Mouse (Mus musculus): ENCODE measurements around the gene Cdh13.

Gene Cdh13

DNA sequence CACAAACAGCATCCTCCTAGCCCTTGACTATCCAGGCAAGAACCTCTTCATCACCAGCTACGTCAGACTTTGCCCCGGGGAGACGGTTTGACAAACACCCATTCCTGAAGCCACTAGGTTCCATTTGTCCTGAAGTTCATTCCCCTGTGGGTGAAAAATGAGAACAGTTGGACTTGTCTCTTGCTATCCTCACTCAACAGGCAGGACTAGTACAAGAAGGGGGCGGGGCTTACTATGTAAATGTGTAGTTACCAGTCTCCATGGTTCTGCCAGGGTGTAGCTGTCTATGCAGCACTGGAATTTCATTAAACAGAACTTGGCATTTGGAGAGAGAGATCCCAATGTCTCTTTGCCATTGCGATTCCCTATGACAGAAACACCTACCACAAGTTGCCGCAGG lies 544.2 kb downstream of the Cdh13 start:
- no peak for DNase-seq

DNA sequence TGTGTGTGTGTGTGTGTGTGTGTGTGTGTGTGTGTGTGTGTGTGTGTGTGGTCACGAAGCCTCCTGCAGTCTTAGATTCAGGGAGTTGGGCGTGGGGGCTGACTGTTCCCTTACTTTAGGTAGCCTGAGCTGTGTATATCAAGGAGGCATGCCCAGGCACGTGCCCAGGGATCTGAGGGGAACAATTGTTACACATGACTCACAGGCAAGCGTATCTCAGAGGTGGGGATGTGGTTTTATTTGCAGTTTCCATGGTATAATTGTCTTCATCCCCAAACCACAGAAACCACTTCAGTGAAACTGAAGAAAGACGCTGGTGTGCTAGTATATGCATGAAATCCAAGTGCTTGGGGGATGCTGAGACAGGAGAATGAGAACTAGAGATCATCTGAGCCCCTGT lies 546.8 kb downstream of the Cdh13 start:
- no peak for DNase-seq

DNA sequence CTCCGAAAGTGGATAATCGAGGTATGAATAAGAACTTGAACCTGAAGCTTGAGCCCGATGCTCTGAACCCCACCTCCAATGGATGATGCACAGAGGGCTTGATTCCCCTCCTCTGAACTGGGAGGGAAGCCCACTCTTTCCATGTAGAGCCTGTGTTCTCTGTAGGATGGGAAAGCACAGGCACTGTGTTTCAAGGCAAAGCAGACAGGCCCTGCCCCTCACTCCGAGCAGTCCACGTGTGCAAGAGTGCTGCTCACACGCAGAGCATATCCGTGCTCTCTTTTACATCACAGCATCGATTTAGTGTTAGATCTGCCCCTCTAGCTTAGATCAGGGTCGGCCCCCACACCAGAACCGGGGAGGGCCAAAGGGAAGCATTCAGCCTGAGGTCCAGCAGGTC lies 547.5 kb downstream of the Cdh13 start:
- DNase-seq: no peak

DNA sequence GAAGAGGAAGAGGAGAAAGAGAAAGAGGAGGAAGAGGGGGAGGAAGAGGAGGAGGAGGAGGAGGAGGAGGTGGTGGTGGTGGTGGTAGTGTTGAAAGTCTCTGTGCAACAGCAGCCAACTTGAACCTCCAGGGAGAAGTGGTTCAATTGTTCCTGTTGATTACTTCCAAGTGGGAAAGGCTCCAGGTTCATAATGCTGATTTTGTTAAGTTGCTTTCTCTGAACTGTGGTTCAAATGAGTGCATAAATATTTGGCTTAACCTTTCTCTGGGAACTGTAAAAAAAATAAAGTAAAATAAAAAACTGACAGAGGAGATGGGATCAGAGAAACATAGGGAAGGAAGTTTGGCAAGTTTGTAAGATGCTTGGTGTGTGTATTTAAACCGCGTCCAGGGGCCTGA lies 555.3 kb downstream of the Cdh13 start:
- DNase-seq: no peak

DNA sequence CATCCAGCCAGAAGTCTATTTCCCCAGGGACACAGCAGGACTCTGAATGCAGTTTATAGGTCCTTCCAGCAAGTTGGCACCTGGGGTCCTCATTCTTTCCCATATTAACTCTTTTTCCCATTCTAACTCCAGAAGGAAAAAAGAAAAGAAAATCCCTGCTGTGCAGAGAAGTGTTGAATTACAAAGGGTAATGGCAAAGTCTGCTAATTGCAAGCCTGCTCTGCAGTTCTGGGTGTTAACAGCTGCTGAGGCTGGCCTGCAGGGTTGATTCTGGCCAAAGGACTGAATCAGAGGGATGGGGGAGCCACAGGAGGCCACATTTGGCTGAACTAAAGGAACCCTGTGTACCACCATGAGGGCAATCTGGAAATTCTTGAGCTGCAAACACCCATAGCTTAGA lies 562.2 kb downstream of the Cdh13 start:
- DNase-seq: no peak

DNA sequence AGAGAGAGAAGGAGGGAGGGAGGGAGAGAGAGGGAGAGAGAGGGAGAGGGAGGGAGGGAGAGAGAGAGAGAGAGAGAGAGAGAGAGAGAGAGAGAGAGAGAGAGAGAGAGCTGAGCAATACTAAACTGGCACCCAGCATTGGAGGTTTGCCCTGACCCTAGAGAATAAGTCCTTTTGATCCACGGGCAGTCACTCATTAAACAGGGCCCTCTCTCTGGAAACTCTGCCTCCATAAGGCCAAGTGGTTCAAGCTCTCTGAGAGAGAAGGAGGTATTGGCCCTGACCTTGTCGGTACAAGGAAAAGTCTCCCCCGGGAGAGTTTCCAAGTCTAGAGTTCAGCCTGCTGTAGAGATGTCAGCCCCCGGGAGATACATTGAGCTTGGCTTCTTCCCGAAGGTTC lies 564.5 kb downstream of the Cdh13 start:
- peak; percentile 61 to 77 for DNase-seq

DNA sequence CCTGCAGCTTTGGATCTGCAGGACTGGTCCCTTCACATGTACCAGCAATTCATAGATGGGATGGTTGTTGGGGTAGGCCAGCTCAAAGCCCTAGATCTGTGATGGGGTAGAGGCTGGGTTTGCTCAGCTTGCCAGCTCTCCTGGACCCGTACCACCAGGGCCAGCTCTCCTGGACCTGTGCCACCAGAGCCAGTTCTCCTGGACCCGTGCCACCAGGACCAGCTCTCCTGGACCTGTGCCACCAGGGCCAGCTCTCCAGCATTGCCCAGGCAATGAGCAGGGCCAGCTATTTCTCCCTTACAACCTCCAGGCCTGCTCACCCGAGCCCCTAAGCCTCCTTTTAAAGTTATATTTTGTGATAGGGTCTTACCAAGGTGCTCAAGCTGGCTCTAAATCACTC lies 566.0 kb downstream of the Cdh13 start:
- peak; percentile 70 to 77 for DNase-seq

DNA sequence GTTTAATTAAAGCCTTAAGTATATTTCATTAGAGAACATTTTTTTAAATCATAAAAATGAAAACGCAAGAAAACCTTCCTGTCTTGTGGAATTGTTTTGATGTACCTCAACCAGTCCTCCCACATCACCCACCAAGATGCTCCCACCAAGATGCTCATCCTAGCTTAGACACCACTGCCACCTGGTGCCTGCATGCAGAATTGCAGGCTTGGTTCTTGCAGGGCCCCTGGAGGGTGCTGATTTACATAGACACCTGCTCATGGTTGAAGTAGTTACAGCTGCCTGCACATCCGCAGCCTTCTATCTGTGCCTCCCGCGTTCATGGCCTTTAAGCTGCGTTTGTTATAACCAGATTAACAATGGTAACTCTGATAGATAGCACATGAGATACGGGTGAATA lies 566.8 kb downstream of the Cdh13 start:
- peak; percentile 66 to 67 for DNase-seq

DNA sequence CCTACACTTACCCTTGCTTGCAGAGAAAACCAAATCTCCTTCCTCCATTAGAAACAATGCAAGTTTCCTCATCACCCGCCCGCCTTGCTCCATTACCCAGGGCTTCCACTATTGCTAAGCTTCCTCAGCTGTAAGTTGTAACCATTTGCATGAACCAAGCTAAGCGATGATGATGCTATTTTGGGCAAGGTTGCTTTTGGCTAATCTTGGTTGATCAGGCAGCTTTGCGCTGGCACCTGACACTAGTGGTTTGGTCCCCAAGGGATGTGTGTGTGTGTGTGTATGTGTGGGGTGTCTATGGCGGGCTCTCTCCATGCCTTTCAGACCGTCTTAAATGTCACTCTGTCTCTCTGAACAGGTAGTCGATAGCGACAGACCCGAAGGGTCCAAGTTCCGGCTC lies 567.8 kb downstream of the Cdh13 start:
- DNase-seq: no peak

DNA sequence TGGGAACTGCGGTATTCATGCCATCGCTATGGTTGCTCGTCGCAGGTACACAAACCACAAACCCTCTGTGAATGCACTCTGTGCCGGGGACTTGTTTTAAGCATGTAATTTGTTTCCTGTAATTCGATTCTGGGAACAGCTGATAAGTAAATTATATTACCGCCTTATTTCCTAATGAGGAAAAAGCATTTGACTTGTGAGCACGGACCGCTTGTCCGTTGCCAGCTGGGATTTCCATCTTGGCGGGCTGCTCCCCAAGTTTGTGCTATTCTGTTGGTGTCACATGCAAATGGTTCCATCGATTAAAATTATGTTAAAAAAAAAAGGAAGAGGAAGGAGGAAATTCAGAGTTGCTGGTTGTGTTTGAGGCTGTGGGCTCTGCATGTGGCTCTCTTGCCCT lies 569.3 kb downstream of the Cdh13 start:
- no peak for DNase-seq

DNA sequence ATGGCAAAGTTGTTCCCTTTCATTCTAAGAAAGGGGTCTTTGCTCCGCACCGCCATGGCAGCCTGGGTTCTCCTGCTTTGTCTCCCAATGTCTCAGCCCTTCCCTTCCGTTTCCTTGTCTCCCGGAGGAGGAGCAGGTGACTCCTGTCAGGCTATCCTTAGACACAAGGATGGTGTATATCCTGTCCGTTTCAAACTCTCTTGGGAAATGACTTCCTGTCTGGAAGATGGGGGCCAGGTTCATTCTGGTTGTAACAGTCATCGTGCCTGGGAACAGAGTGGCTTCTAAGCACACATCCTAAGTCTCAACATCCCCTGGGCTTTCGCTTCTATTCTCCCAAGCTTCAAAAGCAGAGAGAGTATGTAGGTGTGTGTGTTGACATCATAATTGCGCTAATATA lies 571.1 kb downstream of the Cdh13 start:
- no peak for DNase-seq

DNA sequence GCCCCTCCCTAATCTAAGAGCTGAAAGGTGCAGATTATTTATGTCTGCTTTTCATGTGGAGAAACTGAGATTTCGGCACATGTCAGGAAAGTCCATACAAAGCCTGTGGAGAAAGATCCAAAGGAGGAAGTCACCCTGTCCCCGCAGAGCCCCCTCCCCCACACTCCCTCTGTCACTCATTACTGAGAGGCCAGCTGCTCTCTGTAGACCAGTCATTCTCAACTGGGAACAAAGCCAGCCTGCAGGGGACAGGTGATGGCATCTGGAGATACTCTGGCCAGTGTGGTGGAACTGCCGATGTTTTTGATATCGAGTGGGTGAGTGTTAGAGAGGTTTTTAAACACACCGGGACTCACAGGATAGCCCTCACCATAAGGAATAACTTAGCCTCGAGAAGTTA lies 582.8 kb downstream of the Cdh13 start:
- no peak for DNase-seq

DNA sequence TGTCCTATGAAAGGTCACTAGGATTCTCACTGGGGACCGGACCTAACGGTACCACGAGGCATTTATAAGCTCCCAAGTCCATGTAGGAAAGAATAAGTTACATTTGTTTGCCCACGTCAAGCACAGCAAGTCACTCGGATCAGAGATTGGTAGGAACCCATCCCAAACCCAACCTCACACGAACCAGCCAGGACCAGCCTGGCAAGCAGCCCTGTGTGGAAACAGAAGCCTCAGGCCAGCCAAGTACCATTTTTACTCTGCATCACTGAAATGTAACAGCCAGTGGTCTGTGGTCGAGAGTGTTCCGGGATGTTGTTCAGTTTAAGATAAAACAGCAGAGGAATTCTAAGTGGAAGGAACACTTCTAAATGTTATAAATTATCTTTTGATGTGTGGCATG lies 587.2 kb downstream of the Cdh13 start:
- DNase-seq: no peak

DNA sequence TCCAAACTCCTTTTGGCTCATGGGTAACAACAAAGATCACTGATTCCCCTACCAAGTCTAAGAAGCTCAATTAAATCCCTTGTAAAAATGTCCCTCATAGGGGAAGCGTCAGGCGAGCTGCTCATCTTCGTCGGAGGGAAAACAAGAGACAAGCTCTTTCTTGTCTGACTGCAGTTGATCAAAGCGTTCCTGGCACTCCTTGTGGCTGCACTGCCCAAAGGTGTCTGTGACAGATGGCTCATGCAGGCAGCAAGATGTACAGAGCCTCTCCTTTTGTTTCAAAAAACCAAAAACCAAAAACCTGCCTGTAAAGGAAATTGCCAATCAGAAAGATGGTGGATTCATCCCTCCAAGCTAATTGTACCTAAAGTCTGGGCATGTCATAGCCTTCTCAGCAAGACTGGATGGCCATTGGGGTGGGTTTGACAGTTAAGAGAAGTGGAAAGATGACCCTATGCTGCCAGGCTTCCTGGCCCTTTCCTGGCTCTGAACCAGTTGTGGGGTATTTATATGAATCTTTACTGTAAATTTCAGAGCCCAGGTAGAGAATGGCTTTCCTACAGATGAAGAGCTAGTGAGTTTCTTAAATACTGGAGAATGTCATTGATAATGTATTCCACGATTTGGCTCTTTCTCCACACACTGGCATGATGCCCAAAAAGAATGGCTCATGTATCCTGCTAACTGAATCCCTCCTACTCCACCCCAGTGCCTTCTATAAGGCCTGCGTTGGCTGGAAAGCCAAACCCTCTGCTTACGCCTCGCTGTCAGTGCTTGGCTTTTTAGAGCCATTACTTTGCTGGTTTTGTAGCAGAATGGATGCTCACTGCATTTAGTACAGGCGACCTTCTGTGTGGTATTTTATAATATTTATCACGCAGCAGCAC lies 596.6 kb downstream of the Cdh13 start:
- DNase-seq: no peak

DNA sequence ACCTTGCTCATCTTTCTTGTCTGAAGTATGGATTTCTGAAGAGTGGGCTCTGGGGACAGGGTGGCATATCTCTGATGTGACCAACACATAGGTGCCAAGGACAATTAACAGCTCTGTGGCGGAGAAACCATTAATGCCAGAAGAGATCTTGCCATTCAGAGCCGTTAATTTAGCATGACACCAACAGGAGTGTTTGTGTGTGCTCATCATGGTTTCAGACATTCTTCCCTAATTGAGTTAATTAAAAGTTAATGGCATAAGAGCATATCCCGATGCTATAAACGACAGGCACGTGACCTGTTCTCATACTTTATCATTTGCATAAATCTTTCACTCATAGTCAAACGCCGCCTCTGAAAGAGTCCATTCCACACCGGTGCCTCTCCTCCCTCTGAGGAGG lies 600.8 kb downstream of the Cdh13 start:
- DNase-seq: no peak

DNA sequence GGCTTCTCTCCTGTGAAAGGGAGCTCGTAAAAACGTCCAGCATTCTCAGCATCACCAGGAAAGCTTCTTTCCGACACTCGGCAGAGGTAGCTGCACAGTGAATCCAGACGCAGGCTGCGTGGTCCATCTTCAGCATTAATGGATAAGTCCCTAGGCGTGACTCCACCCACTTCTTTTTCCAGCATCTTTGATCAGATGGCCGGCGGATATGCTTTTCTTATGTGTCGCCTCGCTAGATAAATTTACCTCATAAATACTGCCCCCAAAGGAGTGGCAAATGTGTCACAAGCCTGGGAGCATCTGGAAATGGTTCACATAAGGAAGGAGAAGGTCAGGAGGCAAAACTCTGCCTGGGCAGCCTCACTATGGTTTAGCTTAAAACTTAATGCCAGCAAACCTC lies 601.5 kb downstream of the Cdh13 start:
- no peak for DNase-seq

DNA sequence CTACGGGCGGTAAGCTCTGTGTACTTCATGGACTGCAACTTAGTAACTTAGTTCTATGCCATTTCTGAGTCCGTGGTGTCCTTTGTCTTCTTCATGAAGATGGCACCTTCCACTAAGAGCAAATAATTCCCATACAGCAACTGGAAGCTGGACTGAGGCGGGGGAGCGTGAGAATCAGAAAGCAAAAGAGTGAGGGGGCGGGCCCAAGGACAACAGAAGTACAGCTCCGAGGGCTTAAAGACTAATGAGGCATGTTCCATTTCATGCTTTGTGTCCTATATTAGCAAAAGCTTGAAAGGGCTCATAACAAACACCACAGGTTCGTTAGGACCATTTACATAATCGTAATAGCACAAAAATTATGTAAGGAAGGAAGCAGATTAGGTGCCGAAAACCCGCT lies 618.9 kb downstream of the Cdh13 start:
- DNase-seq: no peak

DNA sequence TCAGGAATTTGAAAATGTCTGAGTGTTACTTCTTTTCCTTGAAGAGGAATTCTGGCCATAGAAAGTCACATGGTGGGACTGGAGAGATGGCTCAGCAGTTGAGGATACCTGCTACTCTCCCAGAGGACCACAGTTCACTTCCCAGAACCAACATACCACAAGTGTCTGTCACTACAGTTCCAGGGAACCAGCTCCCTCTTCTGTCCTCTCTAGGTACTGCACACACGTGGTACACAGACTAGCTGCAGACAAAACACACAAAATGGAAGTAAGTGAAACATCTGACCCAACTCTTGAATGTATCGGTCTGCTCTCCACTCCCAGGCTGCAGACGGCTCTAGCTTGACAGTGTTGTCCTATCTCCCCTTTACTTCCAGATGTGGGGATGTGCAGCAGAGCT lies 633.0 kb downstream of the Cdh13 start:
- DNase-seq: peak in 1 of 2 experiments; percentile 2

DNA sequence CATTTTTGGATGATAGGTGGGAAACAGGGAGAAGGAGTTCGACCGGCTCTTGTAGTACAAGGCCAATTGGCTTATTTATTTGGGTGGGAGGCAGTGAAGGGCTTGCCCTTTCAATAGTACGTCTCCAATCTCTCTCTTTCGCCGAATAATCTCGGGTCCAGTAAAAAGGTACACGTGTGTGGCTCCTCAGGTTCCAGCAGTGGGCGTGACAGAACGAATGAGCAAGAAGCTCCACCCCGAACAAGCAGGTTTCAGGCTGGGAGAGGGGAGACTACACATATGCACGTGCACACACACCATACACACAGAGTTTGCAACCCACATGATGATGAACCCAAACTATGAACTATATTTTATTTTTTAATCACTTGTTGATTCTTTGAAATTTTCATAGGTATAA lies 653.9 kb downstream of the Cdh13 start:
- no peak for DNase-seq

DNA sequence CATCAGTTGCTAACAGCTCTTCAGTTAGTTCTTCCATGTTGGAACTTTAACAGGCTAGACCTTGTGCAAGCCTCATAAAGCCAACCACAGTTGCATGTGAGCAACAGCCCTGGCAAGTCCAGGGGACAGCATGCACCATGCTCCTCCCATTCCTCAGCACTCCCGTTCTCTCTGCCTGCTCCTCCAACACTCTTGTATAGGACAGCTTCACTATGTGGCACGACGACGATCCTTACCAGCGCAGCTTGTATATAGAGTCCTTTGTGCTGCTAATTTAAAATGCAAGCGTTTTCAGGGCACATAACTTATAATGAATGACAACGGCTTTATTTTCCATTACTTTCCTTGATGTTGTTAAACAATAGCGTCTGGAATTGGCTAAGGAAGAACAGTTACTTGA lies 654.5 kb downstream of the Cdh13 start:
- no peak for DNase-seq

DNA sequence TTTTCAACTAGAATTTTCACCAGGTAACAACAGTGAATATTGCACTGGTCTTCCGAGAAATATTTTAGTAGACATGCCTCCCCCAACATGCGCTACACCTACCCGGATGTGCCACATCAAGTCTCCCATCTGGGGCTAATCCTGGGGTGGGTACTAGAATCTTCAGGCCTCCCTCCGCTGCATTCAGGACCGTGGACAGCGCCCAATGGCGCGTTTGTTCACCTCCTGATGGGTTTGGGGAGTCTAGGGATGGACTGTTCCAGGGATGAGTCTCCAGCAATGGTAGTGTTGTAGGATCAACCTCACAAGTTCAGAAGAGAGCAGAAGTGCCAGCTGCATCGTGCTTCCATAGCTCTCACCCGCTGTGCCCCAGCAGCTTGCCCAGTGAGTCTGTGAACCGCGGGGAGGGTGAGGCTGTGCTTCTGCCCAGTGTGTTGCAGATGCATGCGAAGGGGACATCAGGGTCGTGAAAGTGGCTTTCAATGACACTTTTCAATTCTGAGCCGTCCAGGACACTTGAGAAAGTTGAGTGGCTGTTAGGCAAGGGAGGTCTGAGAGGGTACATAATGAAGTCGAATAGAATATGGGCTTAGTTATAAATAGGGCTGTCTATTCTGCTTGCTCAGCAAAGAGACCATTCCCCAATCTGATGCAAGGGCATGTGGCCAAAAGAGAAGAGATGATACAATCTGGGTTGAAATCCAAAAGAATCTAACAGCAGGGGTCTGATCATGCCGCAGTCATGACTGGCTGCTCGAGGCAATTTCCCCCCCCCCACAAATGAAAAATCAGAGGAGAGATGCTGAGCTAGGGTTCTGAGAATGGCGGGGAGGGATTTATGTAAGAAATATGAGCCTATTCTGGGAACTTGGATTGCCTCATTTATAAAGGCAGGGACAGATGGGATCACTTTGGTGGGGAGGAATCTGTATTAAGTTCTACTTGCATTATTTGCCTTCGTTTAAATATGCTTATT lies 668.5 kb downstream of the Cdh13 start:
- no peak for DNase-seq

DNA sequence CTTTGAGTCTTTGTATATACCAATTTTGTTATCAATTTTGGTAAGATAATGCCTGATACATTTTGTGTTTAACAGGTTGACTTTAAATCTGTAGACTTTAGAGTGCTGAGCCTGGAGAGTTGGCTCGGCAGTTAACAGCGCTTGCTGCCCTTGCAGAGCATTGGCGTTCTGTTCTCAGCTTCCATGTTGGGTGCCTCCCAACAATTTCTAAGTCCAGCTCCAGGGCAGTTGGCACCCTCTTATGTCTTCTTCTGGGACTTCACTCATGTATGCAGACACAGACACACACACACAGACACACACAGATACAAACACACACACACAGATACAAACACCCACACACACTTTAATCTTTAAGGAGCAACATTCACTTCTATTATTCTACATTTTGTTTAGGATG lies 672.6 kb downstream of the Cdh13 start:
- no peak for DNase-seq

DNA sequence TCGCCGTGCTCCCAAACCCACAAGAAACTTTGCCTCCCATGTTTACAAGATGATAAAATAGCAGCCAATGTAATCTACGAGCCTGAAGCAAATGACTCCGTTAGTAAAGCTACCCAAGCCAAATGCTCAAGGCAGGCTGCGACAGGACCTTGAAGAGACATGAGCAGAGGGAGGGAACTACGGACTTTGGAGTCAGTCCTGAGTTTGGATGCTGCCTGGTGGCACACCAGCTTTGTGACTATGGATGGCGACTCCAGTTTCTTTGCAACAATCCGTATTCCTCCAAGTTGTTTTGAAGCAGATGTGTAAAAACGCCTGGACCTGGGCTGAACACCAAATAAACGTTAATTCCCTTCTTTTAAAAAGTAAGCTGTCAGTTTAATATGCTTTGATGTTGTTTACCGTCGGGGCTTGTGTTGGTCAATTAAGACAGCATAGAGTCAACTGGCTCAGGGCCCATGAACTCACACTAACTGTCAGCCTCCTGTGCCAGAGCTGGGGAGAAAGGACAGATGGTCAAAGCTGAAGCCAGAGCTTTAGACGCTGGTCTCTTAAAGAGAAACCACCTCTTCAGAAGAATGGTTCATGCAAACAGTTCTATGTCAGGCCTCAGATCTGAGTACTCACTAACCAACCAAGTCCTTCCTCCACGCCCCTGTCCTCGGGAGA lies 678.5 kb downstream of the Cdh13 start:
- no peak for DNase-seq
